Mouse (Mus musculus) gonadal fat pad, adult 2 months (tissue): Measurements from ENCODE around the gene Steap4. TPM values are rescaled to one million over a fixed set of nuclear protein-coding genes. Genes with fewer than 3 reads are reported as not detected.
A peak's percentile ranks its signal among the peaks of the same experiment; 100 is the strongest.
"Not testable (repeated sequence)": the region's sequence is repeated elsewhere in the genome, so short reads cannot be mapped to it uniquely, and the experiment has no call there.

Experiments used
- DNase-seq: peaks from one replicate; pipeline ENCODE4 v3.0.0-alpha.2; 2012; ENCODE audit warnings: low read depth
- polyA plus RNA-seq: library from polyadenylated mRNA; depleted of rRNA; stranded (reverse); fragments of >200 nt; gene quantifications from 2 replicates; pipeline ENCODE4 v1.2.3, GENCODE M21; 2012; rRNA removed

Steap4 gene
- 111 and 124 TPM in 2 replicates for polyA plus RNA-seq

- peak; percentile 80 for DNase-seq
Measured at GRCm38 (mm10) chr5:7960176-7960575, at the start of gene Steap4. Steap4 (plus strand) TSS chr5:7960457.

GRCm38 (mm10) chr5:7911975-7912374 lies 48.3 kb upstream of the Steap4 start:
- DNase-seq: no peak

GRCm38 (mm10) chr5:7917501-7918295 lies 42.6 kb upstream of the Steap4 start:
- peak; percentile 73 for DNase-seq

GRCm38 (mm10) chr5:7918296-7918579 lies 42.0 kb upstream of the Steap4 start:
- no peak for DNase-seq

- DNase-seq: no peak
Measured at GRCm38 (mm10) chr5:7919681-7920080, 40.6 kb upstream of the Steap4 start.

- peak; percentile 58 for DNase-seq
Measured at GRCm38 (mm10) chr5:7922751-7923150, 37.5 kb upstream of the Steap4 start.

- peak; percentile 100 for DNase-seq
Measured at GRCm38 (mm10) chr5:7923666-7924065, 36.6 kb upstream of the Steap4 start.

- DNase-seq: no peak
Measured at GRCm38 (mm10) chr5:7932234-7933221, 27.7 kb upstream of the Steap4 start.

- not testable (repeated sequence) for DNase-seq
Measured at GRCm38 (mm10) chr5:7933495-7933894, 26.8 kb upstream of the Steap4 start.

- DNase-seq: no peak
Measured at GRCm38 (mm10) chr5:7933933-7934675, 26.2 kb upstream of the Steap4 start.

- no peak for DNase-seq
Measured at GRCm38 (mm10) chr5:7954838-7955237, 5.4 kb upstream of the Steap4 start.

GRCm38 (mm10) chr5:7955371-7955966 lies 4.8 kb upstream of the Steap4 start:
- DNase-seq: no peak

- no peak for DNase-seq
Measured at GRCm38 (mm10) chr5:7958061-7958460, 2.2 kb upstream of the Steap4 start.

GRCm38 (mm10) chr5:7959286-7959685 lies 971 bp upstream of the Steap4 start:
- DNase-seq: no peak

- DNase-seq: peak; percentile 56
Measured at GRCm38 (mm10) chr5:7961113-7961512, 856 bp downstream of the Steap4 start.

GRCm38 (mm10) chr5:7965281-7965680 lies 5.0 kb downstream of the Steap4 start:
- no peak for DNase-seq

GRCm38 (mm10) chr5:7968152-7968551 lies 7.9 kb downstream of the Steap4 start:
- no peak for DNase-seq

GRCm38 (mm10) chr5:7972266-7972665 lies 12.0 kb downstream of the Steap4 start:
- DNase-seq: no peak

GRCm38 (mm10) chr5:7974522-7975197 lies 14.4 kb downstream of the Steap4 start:
- no peak for DNase-seq

- no peak for DNase-seq
Measured at GRCm38 (mm10) chr5:7980586-7980985, 20.3 kb downstream of the Steap4 start.

GRCm38 (mm10) chr5:7987962-7988361 lies 27.7 kb downstream of the Steap4 start:
- no peak for DNase-seq
